Mouse (Mus musculus): ENCODE results near the gene Nup85. TPM values are rescaled to one million over a fixed set of nuclear protein-coding genes. Genes with fewer than 3 reads are reported as not detected.

Nup85 gene
- polyA plus RNA-seq, 1 experiment from 2014 or later = 85.2 TPM

GRCm38 (mm10) chr11:115584376-115585073 is 20.3 kb downstream of the Nup85 start:
- ATAC-seq (ENCODE audit: insufficient number of reproducible peaks, insufficient read depth, low FRiP score, low read depth) = no peak
- Histone ChIP-seq H3K4me3 (ENCODE audit: control insufficient read depth in 1 of 2, insufficient read depth in 1 of 2, low read depth in 1 of 2, low read length in 2 of 2) (no peak overlapping the region), H3K4me2 (ENCODE audit: low read length) (no peak overlapping the region), H3K36me3 (ENCODE audit: control insufficient read depth, insufficient read depth, low read length) (peaks cover 96% of the 10 kb centered on the region), H3K9ac (ENCODE audit: low read length) (no peak overlapping the region), H3K27me3 (ENCODE audit: control insufficient read depth, insufficient read depth, low read length) (no peaks in the 10 kb centered on the region), H3K27ac (replicated peaks in 1 of 2; ENCODE audit: control insufficient read depth in 1 of 2, insufficient read depth in 1 of 2, low read depth in 2 of 2, low read length in 2 of 2) (no peak overlapping the region), H3K4me1 (ENCODE audit: control insufficient read depth in 2 of 2, insufficient read depth in 2 of 2, low read length in 2 of 2) (no peaks in the 10 kb centered on the region; a peak in 1 of 4 replicates), H3K9me3 (ENCODE audit: control insufficient read depth, low read length) (no peaks in the 10 kb centered on the region)
- WGBS = 83% methylated on average over 10 of the region's 10 CpGs

DNA sequence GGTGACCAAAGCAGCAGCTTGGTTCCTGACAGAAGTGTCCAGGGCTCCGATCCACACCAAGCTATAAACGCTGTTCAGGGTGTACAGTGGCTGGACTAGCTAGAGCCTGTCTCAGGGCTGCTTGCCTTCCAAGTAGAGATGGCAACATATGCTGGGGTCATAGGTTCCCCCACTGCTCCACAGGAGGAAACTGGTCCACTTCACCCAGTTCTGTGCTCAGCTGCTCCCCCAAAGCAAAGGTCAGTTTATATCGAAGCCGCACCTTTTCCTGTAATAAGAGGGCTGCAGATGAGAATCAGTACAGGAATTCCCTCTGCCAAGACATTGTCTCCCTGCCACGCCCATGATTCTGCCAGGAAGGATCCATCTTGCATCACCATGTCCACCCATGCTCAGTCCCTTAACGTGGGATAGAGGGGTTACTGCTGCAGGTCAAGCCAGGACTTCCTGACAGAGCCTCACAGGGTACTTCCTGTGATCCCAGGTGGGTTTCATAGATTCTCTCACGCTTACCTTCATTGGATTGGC is 21.4 kb downstream of the Nup85 start:
- no peak overlapping the region for H3K4me2 ChIP-seq (ENCODE audit: low read length)
- H3K4me3 ChIP-seq (ENCODE audit: control insufficient read depth in 1 of 2, insufficient read depth in 1 of 2, low read depth in 1 of 2, low read length in 2 of 2) = no peak overlapping the region
- H3K27me3 ChIP-seq (ENCODE audit: control insufficient read depth, insufficient read depth, low read length) = no peaks in the 10 kb centered on the region
- no peak overlapping the region for H3K27ac ChIP-seq (replicated peaks in 1 of 2; ENCODE audit: control insufficient read depth in 1 of 2, insufficient read depth in 1 of 2, low read depth in 2 of 2, low read length in 2 of 2)
- H3K36me3 ChIP-seq (ENCODE audit: control insufficient read depth, insufficient read depth, low read length) = peaks cover 98% of the 10 kb centered on the region
- H3K9ac ChIP-seq (ENCODE audit: low read length) = no peak overlapping the region
- ATAC-seq (ENCODE audit: insufficient number of reproducible peaks, insufficient read depth, low FRiP score, low read depth) = no peak
- no peaks in the 10 kb centered on the region for H3K9me3 ChIP-seq (ENCODE audit: control insufficient read depth, low read length)
- 85% methylated on average over 7 of the region's 7 CpGs for WGBS
- H3K4me1 ChIP-seq (ENCODE audit: control insufficient read depth in 2 of 2, insufficient read depth in 2 of 2, low read length in 2 of 2) = no peaks in the 10 kb centered on the region; a peak in 1 of 4 replicates

GRCm38 (mm10) chr11:115586403-115586802 is 22.2 kb downstream of the Nup85 start:
- no peak overlapping the region for H3K27ac ChIP-seq (replicated peaks in 1 of 2; ENCODE audit: control insufficient read depth in 1 of 2, insufficient read depth in 1 of 2, low read depth in 2 of 2, low read length in 2 of 2)
- no peak overlapping the region for H3K4me3 ChIP-seq (ENCODE audit: control insufficient read depth in 1 of 2, insufficient read depth in 1 of 2, low read depth in 1 of 2, low read length in 2 of 2)
- H3K36me3 ChIP-seq (ENCODE audit: control insufficient read depth, insufficient read depth, low read length) = peaks cover 98% of the 10 kb centered on the region
- H3K9ac ChIP-seq (ENCODE audit: low read length) = no peak overlapping the region
- H3K9me3 ChIP-seq (ENCODE audit: control insufficient read depth, low read length) = no peaks in the 10 kb centered on the region
- 82% methylated on average over 9 of the region's 9 CpGs for WGBS
- H3K4me2 ChIP-seq (ENCODE audit: low read length) = no peak overlapping the region
- no peaks in the 10 kb centered on the region; a peak in 1 of 4 replicates for H3K4me1 ChIP-seq (ENCODE audit: control insufficient read depth in 2 of 2, insufficient read depth in 2 of 2, low read length in 2 of 2)
- ATAC-seq (ENCODE audit: insufficient number of reproducible peaks, insufficient read depth, low FRiP score, low read depth) = no peak
- H3K27me3 ChIP-seq (ENCODE audit: control insufficient read depth, insufficient read depth, low read length) = no peaks in the 10 kb centered on the region

GRCm38 (mm10) chr11:115587984-115588383 is 23.8 kb downstream of the Nup85 start:
- Histone ChIP-seq H3K36me3 (ENCODE audit: control insufficient read depth, insufficient read depth, low read length) (peaks cover 98% of the 10 kb centered on the region), H3K9ac (ENCODE audit: low read length) (no peak overlapping the region), H3K4me2 (ENCODE audit: low read length) (no peak overlapping the region), H3K27ac (replicated peaks in 1 of 2; ENCODE audit: control insufficient read depth in 1 of 2, insufficient read depth in 1 of 2, low read depth in 2 of 2, low read length in 2 of 2) (no peak overlapping the region), H3K4me1 (ENCODE audit: control insufficient read depth in 2 of 2, insufficient read depth in 2 of 2, low read length in 2 of 2) (no peaks in the 10 kb centered on the region; a peak in 1 of 4 replicates), H3K27me3 (ENCODE audit: control insufficient read depth, insufficient read depth, low read length) (no peaks in the 10 kb centered on the region), H3K4me3 (ENCODE audit: control insufficient read depth in 1 of 2, insufficient read depth in 1 of 2, low read depth in 1 of 2, low read length in 2 of 2) (no peak overlapping the region), H3K9me3 (ENCODE audit: control insufficient read depth, low read length) (no peaks in the 10 kb centered on the region)
- WGBS = 86% methylated on average over 9 of the region's 9 CpGs
- ATAC-seq (ENCODE audit: insufficient number of reproducible peaks, insufficient read depth, low FRiP score, low read depth) = no peak

DNA sequence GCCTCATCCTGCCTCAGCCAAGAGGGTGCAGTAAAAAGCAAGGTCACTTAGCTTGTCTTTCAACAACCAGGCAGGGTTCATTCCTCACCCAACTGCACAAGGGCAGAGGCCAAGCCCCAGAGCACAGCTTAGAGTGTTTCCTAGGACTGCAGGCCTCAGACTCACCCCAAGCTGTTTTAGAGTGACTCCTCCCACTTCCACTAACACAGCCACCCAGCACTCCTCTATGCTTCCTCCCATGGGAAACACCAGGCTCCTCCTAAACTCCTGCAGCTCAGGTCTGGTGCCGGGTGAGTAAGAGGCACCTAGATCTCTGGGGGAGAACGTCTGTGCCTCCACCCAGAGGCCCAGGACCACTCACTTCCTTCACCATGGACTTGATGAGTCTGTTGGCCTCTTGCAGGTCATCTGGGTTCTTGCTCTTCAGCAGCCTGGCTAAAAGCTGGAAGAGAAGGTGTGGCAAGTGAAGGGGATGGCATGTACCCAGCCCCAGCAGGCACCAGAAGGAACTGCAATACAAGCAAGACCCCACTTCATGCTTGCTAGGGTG is 26.4 kb downstream of the Nup85 start:
- Histone ChIP-seq H3K27me3 (ENCODE audit: control insufficient read depth, insufficient read depth, low read length) (no peaks in the 10 kb centered on the region), H3K27ac (replicated peaks in 1 of 2; ENCODE audit: control insufficient read depth in 1 of 2, insufficient read depth in 1 of 2, low read depth in 2 of 2, low read length in 2 of 2) (no peak overlapping the region), H3K36me3 (ENCODE audit: control insufficient read depth, insufficient read depth, low read length) (peaks cover 94% of the 10 kb centered on the region), H3K9ac (ENCODE audit: low read length) (no peak overlapping the region), H3K4me1 (ENCODE audit: control insufficient read depth in 2 of 2, insufficient read depth in 2 of 2, low read length in 2 of 2) (no peaks in the 10 kb centered on the region; a peak in 1 of 4 replicates), H3K4me2 (ENCODE audit: low read length) (no peak overlapping the region), H3K9me3 (ENCODE audit: control insufficient read depth, low read length) (no peaks in the 10 kb centered on the region), H3K4me3 (ENCODE audit: control insufficient read depth in 1 of 2, insufficient read depth in 1 of 2, low read depth in 1 of 2, low read length in 2 of 2) (no peak overlapping the region)
- ATAC-seq (ENCODE audit: insufficient number of reproducible peaks, insufficient read depth, low FRiP score, low read depth) = no peak
- WGBS = 82% methylated on average over 2 of the region's 2 CpGs

DNA sequence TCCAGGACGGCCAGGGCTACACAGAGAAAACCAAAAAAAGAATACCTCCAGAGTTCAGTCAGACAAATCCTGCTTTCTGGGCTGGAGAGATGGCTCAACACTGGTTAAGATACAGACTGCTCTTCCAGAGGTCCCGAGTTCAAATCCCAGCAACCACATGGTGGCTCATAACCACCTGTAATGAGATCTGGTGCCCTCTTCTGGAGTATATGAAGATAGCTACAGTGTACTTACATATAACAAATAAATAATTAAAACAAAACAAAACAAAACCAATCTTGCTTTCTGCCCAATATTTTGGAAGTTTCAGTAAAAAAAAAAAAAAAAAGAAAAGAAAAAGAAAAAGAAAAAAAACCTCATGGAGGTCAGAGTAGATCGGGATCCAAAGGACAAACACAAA is 31.0 kb downstream of the Nup85 start:
- peaks cover 80% of the 10 kb centered on the region for H3K36me3 ChIP-seq (ENCODE audit: control insufficient read depth, insufficient read depth, low read length)
- no peak overlapping the region for H3K9ac ChIP-seq (ENCODE audit: low read length)
- no peak overlapping the region for H3K4me3 ChIP-seq (ENCODE audit: control insufficient read depth in 1 of 2, insufficient read depth in 1 of 2, low read depth in 1 of 2, low read length in 2 of 2)
- ATAC-seq (ENCODE audit: insufficient number of reproducible peaks, insufficient read depth, low FRiP score, low read depth) = no peak
- no peaks in the 10 kb centered on the region for H3K27me3 ChIP-seq (ENCODE audit: control insufficient read depth, insufficient read depth, low read length)
- H3K4me2 ChIP-seq (ENCODE audit: low read length) = no peak overlapping the region
- H3K27ac ChIP-seq (replicated peaks in 1 of 2; ENCODE audit: control insufficient read depth in 1 of 2, insufficient read depth in 1 of 2, low read depth in 2 of 2, low read length in 2 of 2) = no peak overlapping the region
- WGBS = 98% methylated on average over 3 of the region's 3 CpGs
- peaks cover 3 to 5% of the 10 kb centered on the region in 2 experiments; a peak in 2 of 4 replicates for H3K4me1 ChIP-seq (ENCODE audit: control insufficient read depth in 2 of 2, insufficient read depth in 2 of 2, low read length in 2 of 2)
- H3K9me3 ChIP-seq (ENCODE audit: control insufficient read depth, low read length) = no peaks in the 10 kb centered on the region

- H3K9ac ChIP-seq (ENCODE audit: low read length) = no peak overlapping the region
- no peak overlapping the region for H3K4me2 ChIP-seq (ENCODE audit: low read length)
- no peaks in the 10 kb centered on the region for H3K9me3 ChIP-seq (ENCODE audit: control insufficient read depth, low read length)
- H3K4me3 ChIP-seq (ENCODE audit: control insufficient read depth in 1 of 2, insufficient read depth in 1 of 2, low read depth in 1 of 2, low read length in 2 of 2) = no peak overlapping the region
- H3K36me3 ChIP-seq (ENCODE audit: control insufficient read depth, insufficient read depth, low read length) = peaks cover 52% of the 10 kb centered on the region
- ATAC-seq (ENCODE audit: insufficient number of reproducible peaks, insufficient read depth, low FRiP score, low read depth) = no peak
- 84% methylated on average over 4 of the region's 4 CpGs for WGBS
- H3K27ac ChIP-seq (replicated peaks in 1 of 2; ENCODE audit: control insufficient read depth in 1 of 2, insufficient read depth in 1 of 2, low read depth in 2 of 2, low read length in 2 of 2) = no peak overlapping the region
- H3K27me3 ChIP-seq (ENCODE audit: control insufficient read depth, insufficient read depth, low read length) = no peaks in the 10 kb centered on the region
- H3K4me1 ChIP-seq (ENCODE audit: control insufficient read depth in 2 of 2, insufficient read depth in 2 of 2, low read length in 2 of 2) = peaks cover 6 to 32% of the 10 kb centered on the region in 2 experiments
Measured at GRCm38 (mm10) chr11:115598309-115598708, 34.1 kb downstream of the Nup85 start.
